Mouse (Mus musculus) ES-E14 (cell line): ENCODE data around the gene Tead2.

ENCODE experiments used
- CHD2 ChIP-seq: IDR thresholded peaks from 2 replicates; pipeline ENCODE4 v1.6.1; 2014; ENCODE audit warnings: mild to moderate bottlenecking, low read depth, low read length, inconsistent platforms
- HCFC1 ChIP-seq: IDR thresholded peaks from 2 replicates; pipeline ENCODE4 v1.6.1; 2012; ENCODE audit warnings: low read length, inconsistent platforms, borderline replicate concordance; ENCODE audit not compliant: insufficient read depth
- ZC3H11A ChIP-seq: IDR thresholded peaks from 2 replicates; pipeline ENCODE4 v1.6.1; 2012; ENCODE audit warnings: low read depth, mild to moderate bottlenecking, inconsistent platforms, low read length, borderline replicate concordance
- ZNF384 ChIP-seq: IDR thresholded peaks from 2 replicates; pipeline ENCODE4 v1.6.1; 2012; ENCODE audit warnings: low read depth, low read length, inconsistent platforms

DNA sequence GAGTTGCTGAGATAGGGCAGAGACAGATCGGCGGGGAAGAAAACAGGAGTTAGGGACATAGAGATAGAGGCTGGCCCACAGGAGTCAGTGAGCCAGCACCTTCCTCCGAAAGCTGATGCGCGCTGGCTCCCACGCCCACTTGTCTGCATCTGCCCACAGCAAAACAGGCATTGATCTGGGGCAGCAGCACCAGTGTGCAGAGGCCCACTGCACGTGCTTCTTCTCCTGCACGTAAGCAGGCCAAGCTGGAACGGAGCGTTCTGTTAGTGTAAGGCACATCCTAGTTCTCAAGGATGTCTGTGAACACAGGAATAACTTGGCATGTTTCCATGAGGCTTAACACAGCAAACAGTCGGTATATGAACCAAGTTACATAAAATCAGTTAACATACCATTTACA lies 16.6 kb upstream of the Tead2 start:
- no peak for TF ChIP-seq ZNF384
- TF ChIP-seq CHD2 = no peak
- no peak for TF ChIP-seq ZC3H11A
- no peak for TF ChIP-seq HCFC1
